Mouse (Mus musculus) liver, adult 2 months (tissue): ENCODE results near the gene Nup107.

Experiments used
- CTCF ChIP-seq: fragments of 200-500 bp; IDR thresholded peaks from 2 replicates; pipeline ENCODE4 v1.5.1; 2011; ENCODE audit warnings: low read depth, low read length, control low read depth
- POLR2A ChIP-seq: fragments of 200-500 bp; IDR thresholded peaks from 2 replicates; pipeline ENCODE4 v1.6.1; 2011; ENCODE audit warnings: low read length, control low read depth; ENCODE audit not compliant: insufficient read depth; ENCODE audit errors: extremely low read depth

- TF ChIP-seq POLR2A (no peak), CTCF (no peak)
These were observed 75.8 kb downstream of the Nup107 start for GRCm38 (mm10) chr10:117716686-117717085.
